Mouse (Mus musculus) small intestine, adult 2 months (tissue): ENCODE measurements around the gene Zfp827. TPM values are rescaled to one million over a fixed set of nuclear protein-coding genes. Genes with fewer than 3 reads are reported as not detected.

Source experiments
- H3K27ac ChIP-seq: fragments of 200-500 bp; 2 replicates; pipeline ENCODE4 v1.5.1; 2012; ENCODE audit warnings: low read depth, low read length, control low read depth, inconsistent platforms; ENCODE audit not compliant: insufficient read depth
- H3K27me3 ChIP-seq: fragments of 200-500 bp; 2 replicates; pipeline ENCODE4 v1.6.1; 2012; ENCODE audit warnings: mild to moderate bottlenecking, moderate library complexity, low read length, inconsistent platforms; ENCODE audit not compliant: control insufficient read depth, insufficient read depth
- H3K36me3 ChIP-seq: fragments of 200-500 bp; 2 replicates; pipeline ENCODE4 v1.6.1; 2012; ENCODE audit warnings: mild to moderate bottlenecking, low read length, control low read depth, inconsistent platforms; ENCODE audit not compliant: control insufficient read depth, insufficient read depth
- H3K4me1 ChIP-seq: fragments of 200-500 bp; 2 replicates; pipeline ENCODE4 v1.6.1; 2012; ENCODE audit warnings: low read length, inconsistent platforms, mixed read lengths; ENCODE audit not compliant: control insufficient read depth, insufficient read depth, insufficient read length
- H3K4me3 ChIP-seq: fragments of 200-500 bp; 2 replicates; pipeline ENCODE4 v1.5.1; 2012; ENCODE audit warnings: low read depth, mild to moderate bottlenecking, control low read depth, inconsistent platforms, low read length, moderate library complexity
- CTCF ChIP-seq: fragments of 200-500 bp; IDR thresholded peaks from 2 replicates; pipeline ENCODE4 v1.5.1; 2012; ENCODE audit warnings: low read depth, mild to moderate bottlenecking, control low read depth, inconsistent platforms, low read length, moderate library complexity, mixed read lengths; ENCODE audit not compliant: insufficient replicate concordance, insufficient read length; ENCODE audit errors: extremely low read depth
- POLR2A ChIP-seq: fragments of 200-500 bp; IDR thresholded peaks from 2 replicates; pipeline ENCODE4 v1.6.1; 2012; ENCODE audit warnings: low read depth, mild to moderate bottlenecking, control low read depth, inconsistent platforms, low read length, moderate library complexity
- WGBS: fragments of 180-500 bp; shearing (Covaris S2); methylation state at CpG from one replicate; pipeline ENCODE4 v1.1.7; 2018; 5-methylcytosine and 5-hydroxymethylcytosine counted together
- polyA plus RNA-seq: library from polyadenylated mRNA; depleted of rRNA; stranded (reverse); fragments of >200 nt; gene quantifications from 2 replicates; pipeline ENCODE4 v1.2.3, GENCODE M21; 2012; rRNA removed

The Zfp827 gene
- polyA plus RNA-seq, 1 experiment = 16.9 TPM

- H3K4me1 ChIP-seq = no peaks in the 10 kb centered on the region
- TF ChIP-seq CTCF (no peak), POLR2A (no peak)
- 81% methylated on average over 3 of the region's 3 CpGs for WGBS
- no peak overlapping the region for H3K27ac ChIP-seq
- H3K27me3 ChIP-seq = no peaks in the 10 kb centered on the region
- H3K36me3 ChIP-seq = no peaks in the 10 kb centered on the region
- H3K4me3 ChIP-seq = no peak overlapping the region
Measured at GRCm38 (mm10) chr8:79227916-79228315, 199.7 kb downstream of the Zfp827 start.

GRCm38 (mm10) chr8:79229266-79229888 lies 201.1 kb downstream of the Zfp827 start:
- Histone ChIP-seq H3K4me3 (no peak overlapping the region), H3K36me3 (no peaks in the 10 kb centered on the region), H3K27me3 (no peaks in the 10 kb centered on the region), H3K27ac (no peak overlapping the region), H3K4me1 (no peaks in the 10 kb centered on the region)
- WGBS = 82% methylated on average over 8 of the region's 8 CpGs
- TF ChIP-seq POLR2A = no peak
- no peak for TF ChIP-seq CTCF

- no peaks in the 10 kb centered on the region for H3K36me3 ChIP-seq
- no peak for TF ChIP-seq CTCF
- TF ChIP-seq POLR2A = no peak
- H3K27me3 ChIP-seq = no peaks in the 10 kb centered on the region
- no peaks in the 10 kb centered on the region for H3K4me1 ChIP-seq
- H3K4me3 ChIP-seq = no peak overlapping the region
- 62% methylated on average over 3 of the region's 3 CpGs for WGBS
- no peak overlapping the region for H3K27ac ChIP-seq
Measured at GRCm38 (mm10) chr8:79239320-79239719, 211.1 kb downstream of the Zfp827 start.

- no peak overlapping the region for H3K27ac ChIP-seq
Measured at GRCm38 (mm10) chr8:79239996-79240395, 211.8 kb downstream of the Zfp827 start.

More at GRCm38 (mm10) chr8:79239996-79240395, 211.8 kb downstream of the Zfp827 start:
- no peaks in the 10 kb centered on the region for H3K27me3 ChIP-seq
- TF ChIP-seq CTCF (no peak), POLR2A (no peak)
- no peaks in the 10 kb centered on the region for H3K4me1 ChIP-seq
- no peak overlapping the region for H3K4me3 ChIP-seq
- no peaks in the 10 kb centered on the region for H3K36me3 ChIP-seq
- 80% methylated on average over 7 of the region's 7 CpGs for WGBS

Other genes starting within 250 kb of the Zfp827 start
- 1.1 and 1.6 TPM in 2 replicates for gene Lsm6, start 207.3 kb upstream of the Zfp827 start, polyA plus RNA-seq
- gene 1700011L22Rik, start 220.1 kb downstream of the Zfp827 start, polyA plus RNA-seq = not detected in 2 replicates